Mouse (Mus musculus) layer of hippocampus, postnatal 25 days (tissue): ENCODE data around the gene Mrpl41. TPM values are rescaled to one million over a fixed set of nuclear protein-coding genes. Genes with fewer than 3 reads are reported as not detected.
A peak's percentile ranks its signal among the peaks of the same experiment; 100 is the strongest.
"Not testable (repeated sequence)": the region's sequence is repeated elsewhere in the genome, so short reads cannot be mapped to it uniquely, and the experiment has no call there.

ENCODE experiments used
- DNase-seq, 2 experiments: peaks; one replicate each; pipeline ENCODE4 v3.0.0; 2022; ENCODE audit warnings: mixed read lengths in 2 of 2, low spot score in 1 of 2; ENCODE audit errors: extremely low spot score in 1 of 2
- total RNA-seq, 2 experiments: library from RNA; stranded (reverse); gene quantifications; 2 replicates each; pipeline ENCODE4 v1.2.3; 2021

Gene Mrpl41
- 10 to 100 TPM; 85.3 to 93.5 TPM for total RNA-seq

DNA sequence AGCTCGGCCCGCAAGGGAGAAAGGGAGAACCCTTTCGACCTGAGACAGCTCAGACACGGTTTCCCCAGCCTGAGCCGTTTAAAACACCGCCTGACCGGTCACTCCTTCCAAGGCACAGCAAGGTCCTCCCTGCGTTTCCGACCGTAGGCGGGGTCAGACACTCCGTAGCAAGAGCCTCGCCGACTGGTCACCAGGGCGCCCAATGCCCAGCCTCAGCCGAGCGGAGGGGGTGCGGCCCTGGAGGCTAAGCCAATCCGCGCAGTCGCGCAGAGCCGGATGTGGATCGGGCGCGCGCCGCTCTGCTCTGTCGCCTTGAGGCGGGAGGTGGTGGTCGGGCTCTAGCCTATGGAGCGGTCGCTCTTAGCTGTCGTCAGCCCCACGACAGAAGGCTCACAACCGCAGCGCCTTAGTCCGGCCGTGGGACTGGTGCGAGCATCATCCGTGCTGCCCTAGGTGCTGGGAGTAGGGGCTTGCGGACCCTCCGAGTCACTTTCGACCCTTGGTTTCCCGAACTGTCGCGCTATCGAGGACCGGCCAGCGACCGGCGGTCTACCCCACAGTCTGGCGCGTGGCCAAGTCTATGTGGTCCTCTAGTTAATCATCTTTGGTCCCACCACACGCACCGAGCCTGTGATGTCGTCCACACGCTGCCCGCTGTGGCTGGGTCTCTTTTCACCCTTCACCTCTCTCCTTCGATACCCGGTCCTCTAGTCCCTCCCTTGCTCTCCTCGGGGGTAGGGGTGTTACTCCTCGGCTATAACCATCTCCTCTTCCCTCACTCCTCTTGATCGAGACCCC is at the start of gene Mrpl41:
Gene Mrpl41, minus strand, starts transcription at position 193 of the 798 bp plus-strand sequence.
- peak; percentile 83 to 86 for DNase-seq

DNA sequence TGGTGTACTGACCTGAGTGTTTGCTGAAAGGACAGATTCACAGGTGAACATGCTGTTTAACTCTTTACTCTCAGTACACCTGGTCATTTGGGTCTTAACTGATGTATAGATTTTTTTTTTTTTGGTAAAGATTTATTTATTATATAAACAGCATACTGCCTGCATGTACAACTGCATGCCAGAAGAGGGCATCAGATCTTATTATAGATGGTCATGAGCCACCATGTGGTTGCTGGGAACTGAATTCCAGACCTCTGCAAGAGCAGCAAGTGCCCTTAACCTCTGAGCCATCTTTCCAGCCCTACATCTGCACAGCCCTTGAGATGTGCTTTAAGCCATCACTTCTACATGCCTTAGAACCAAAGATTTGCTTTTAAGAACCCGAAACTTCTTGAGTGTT is 47.8 kb upstream of the Mrpl41 start:
- DNase-seq, result no peak

DNA sequence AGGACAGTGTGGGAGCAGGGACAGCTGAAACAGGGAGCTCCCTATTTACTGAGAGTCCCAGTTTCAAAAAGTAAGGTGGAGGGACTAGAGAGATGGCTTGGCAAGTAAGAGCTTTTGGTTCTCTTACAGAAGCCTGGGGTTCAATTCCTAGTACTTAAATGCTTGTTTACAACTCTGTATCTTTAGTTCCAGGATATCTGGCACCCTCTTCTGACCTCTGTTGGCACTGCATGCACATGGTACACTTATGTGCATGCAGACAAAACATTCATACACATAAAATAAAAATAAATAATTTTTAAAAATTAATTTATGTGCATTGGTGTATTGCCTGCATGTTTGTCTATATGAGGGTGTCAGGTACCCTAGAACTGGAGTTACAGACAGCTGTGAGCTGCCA is 33.4 kb upstream of the Mrpl41 start:
- no peak for DNase-seq

DNA sequence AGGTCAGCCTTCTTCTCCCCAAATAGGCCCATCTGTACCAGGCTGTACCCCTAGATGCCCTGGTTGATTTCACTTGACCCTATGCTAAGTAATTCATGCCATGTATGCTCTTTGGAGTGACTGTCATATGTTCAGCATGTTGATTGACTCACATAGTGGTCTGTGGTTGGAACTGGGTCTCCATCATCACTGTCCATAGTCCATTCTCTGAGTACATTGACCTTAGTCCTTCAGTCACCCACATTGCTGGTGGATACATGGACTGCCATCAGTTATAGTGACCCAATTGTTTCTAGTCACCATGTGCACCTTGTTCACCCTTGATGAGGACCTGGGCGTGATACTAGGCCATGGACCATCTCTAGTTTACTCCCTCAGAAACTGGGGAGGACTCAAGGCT is 31.9 kb upstream of the Mrpl41 start:
- DNase-seq, result no peak

DNA sequence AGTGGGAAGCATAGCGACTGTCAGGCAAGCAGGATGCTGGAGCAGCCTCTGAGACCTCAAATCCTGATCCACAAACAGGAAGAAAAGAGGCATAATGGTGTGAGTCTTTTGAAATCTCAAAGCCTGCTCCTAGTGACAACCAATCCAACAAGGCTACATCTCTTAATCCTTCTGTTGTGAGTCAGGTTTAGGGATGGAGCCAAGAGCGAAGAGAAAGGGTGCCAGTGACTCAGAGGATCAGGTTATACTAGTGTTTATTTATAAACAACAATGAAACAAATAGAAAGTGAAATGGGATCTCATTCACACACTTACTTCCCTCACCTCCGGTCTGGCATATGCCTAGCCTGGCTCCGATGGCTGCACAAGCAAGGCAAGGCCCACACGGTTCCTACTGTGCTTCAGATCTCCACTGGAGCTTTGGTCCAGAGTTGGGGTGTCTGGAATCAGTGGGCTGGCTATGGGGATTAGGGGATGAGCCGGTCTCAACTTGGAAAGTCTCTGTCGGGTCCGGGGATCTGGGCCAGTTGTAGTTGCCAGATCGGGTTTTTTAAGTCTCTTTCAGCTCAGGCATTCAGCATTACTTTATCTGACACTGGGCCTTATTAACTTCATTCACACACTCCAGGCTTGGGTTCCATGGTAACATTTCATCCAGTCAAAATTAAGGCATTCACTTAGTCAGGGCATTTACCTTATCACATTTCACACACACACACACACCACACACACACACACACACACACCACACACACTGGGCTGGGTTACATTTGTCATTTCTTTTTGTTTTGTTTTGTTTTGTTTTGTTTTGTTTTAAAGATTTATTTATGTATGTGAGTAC is 29.3 kb upstream of the Mrpl41 start:
- no peak for DNase-seq

DNA sequence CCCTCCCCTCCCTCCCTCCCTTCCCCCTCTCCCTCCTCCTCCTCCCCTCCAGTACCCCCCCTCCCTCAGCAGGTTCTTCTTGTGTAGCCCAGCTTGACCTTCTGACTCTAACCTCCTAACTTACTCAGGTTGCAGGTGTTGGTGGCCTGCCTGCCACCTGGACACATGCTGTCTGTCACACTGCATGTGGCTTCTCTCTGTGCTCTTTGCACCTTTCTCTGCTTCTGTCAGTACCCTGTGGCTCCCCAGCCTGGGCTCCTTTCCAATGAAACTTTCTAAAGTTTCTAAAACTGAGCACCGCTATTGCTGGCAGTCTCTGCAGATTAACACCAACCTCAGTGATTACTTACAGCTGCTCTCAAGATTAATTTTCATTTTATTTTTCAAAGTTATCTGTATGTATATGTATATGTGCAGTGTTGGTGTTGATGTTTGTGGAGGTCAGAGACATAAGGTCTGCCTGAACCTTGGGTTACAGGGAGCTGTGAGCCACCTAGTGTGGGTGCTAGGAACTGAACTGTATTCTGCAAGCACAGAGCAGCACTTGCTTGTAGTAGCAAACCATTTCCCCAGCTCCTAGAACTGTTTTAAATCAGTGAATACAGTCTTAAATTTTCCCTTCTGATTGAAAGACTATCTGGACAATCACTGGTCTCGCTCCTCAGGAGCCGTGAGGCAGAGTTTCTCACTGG is 25.8 kb upstream of the Mrpl41 start:
- peak in 1 of 2 experiments; percentile 42 for DNase-seq

DNA sequence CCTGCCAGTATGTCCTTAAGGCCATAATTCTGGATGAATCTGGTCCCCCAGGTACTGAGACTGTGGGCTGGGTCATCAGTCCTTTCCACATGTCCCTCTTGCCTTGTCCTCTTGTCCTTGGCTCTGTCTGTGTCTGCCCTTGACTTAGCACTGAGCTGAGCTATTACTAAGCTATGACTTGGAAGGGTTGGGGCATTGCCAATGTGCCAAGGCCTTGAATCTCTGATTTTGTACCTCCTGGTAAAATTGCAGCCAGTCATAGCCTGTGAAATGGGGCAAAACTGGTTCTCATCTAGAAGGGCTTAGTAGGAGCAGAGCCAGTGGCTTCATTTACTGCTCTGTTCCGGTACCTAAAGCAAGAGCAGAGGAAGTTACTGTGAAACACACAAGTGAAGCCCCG is 21.6 kb upstream of the Mrpl41 start:
- no peak for DNase-seq

DNA sequence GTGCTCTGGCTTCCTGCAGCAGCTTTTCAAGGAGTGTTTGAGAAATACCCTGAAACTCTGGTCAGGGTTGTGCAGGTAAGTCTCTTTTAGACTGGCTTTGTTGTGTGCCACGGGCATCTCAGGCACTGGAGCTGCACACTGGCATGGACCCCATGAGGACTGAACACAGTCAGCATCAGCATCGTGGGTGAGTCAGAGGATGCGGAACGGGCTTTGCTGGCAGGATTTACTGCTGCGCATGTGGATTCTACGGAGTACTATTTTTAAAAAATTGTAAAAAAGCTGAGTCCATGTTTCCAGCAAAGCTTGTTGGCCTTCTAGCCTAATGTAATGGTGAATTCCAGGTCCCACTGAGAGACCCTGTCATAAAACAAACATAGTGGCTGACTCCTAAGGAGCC is 20.4 kb upstream of the Mrpl41 start:
- DNase-seq, result no peak

DNA sequence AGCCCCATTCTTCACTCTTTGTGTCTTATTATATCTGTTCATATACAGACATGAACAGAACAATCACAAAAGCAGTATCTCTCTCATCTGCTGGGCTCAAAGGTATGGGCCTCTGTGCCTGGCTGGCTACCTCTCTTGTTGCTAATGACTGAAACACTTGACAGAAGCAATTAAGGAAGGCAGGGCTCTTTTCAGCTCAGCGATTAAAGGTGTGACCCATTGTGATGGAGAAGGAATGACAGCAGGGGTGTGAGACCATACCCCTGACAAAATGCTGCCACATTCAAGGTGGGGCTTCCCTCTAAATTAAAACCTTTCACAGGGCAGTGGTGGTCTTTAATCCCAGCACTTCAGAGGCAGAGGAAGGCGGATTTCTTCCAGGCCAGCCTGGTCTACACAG is 12.9 kb upstream of the Mrpl41 start:
- no peak for DNase-seq

DNA sequence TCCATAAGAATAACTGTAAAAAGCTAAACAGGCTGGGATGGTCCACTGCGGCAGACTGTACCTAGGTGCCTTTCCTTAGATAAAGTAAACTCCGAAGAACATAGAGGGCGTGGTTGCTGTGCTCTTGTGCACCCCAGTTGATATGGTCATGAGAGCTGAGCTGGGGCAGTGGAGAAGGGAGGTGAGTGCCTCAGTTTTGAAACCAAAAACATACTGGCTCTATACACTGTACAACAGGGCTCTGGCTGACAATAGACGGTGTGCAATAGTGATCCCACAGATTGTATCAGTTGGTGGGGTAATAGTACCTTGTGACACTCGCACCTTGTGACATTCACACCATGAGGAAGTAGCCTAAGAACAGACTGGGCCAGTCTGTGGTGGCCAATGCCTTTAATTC is 2.1 kb upstream of the Mrpl41 start:
- no peak for DNase-seq

DNA sequence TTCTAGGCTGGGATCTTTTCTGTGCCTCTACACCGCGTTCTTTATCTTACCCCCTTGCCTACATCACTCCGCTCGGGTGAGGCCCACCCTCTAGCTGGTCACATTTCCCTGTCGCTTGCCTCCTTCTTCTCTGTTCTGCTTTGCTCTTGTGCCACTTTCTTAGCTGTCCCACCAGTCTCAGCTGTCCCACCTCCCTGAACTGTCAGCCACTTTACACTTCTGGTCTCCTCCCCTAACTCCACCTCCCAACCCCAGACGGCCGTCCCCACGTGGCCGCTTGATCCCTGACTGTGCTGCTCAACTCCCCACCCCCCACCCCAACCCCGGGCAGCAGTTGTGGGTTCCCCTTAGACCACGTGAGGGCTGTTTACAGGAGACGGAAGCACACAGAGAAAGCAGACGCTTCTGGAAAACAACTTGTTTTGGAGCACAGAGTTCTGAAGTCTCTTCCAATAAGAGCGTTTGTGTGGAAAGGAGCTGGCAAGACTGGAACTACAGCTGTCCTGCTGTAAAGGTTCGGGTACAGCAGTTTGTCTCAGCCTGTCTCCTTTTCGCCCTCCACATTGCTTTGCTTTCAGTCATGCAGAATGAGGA is 903 bp upstream of the Mrpl41 start, which contains the start of gene Pnpla7:
Gene Pnpla7, plus strand, starts transcription at position 330 of the 594 bp plus-strand sequence.
- DNase-seq, result peak; percentile 27 to 45

DNA sequence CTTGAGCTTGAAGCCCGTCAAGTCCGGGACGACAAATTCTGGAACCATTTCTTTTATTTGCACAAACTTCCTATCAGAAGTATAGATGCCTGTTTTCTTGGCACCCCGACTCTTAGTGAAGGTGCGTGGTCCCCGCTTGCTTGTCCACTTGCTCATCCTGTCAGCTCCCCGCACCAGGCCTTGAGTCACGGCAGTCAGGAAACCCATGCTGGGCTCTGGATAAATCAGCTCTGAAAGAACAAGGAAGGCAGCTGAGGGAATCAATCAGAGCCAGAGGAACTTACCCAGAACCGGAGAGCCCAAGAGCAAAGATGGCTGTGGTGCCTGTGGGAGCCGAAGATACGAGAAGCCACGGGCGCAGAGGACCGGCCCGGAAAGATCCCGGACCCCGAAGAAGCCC is 446 bp downstream of the Mrpl41 start:
- DNase-seq, result peak in 1 of 2 experiments; percentile 18

DNA sequence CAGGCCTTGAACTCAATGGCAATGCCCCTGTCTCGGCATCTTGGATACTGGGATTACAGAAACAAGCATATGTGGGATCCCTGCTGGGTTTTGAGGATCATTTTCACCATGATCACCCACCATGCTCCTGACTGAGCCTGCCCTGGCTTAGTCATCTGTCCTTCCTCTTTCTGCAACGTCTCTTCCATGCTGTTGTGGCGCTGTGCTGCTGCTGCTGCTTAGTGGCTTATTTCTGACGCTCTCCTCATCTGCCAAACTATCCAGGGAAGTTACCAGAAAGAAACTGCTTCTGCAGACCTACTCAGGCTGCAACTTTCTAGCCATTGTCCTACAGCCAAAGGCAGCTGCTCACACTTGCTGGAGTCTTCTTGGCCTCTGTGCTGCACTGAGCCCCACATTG is 4.5 kb downstream of the Mrpl41 start:
- no peak for DNase-seq

DNA sequence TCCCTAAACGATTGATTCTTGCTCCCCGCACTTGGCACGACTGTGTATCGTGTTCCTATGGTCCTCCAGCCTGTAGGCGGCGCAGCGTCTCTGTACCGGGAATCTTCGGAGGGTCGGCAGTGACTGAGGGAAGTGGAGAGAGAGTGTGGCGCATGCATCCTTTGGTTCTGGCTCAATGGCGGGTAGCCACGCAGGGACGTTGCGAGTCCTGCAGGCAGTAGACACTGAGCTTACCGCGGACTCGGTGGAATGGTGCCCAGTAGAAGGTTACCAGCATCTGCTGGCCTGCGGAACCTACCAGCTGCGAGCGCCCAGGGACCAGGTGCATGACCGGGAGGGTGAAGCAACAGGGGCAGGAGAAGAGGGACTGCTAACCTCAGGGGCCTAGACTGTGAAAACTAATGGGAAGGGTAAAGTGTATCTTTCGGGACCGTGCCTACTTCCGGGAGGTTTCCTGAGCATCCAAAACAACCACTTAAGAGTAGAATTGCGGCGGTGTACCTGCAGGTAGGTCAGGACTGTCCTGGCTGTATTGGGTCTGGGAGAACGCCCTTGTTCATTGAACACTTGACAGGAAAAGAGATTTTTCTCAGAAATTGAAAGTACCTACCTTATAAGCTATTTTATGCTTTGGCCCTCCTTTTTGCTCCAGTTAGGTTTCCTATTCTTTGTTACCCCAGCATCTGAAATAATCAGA is 12.4 kb downstream of the Mrpl41 start, which contains the start of gene Dph7:
Gene Dph7, plus strand, starts transcription at position 97 of the 697 bp plus-strand sequence.
- peak; percentile 81 to 93 for DNase-seq

DNA sequence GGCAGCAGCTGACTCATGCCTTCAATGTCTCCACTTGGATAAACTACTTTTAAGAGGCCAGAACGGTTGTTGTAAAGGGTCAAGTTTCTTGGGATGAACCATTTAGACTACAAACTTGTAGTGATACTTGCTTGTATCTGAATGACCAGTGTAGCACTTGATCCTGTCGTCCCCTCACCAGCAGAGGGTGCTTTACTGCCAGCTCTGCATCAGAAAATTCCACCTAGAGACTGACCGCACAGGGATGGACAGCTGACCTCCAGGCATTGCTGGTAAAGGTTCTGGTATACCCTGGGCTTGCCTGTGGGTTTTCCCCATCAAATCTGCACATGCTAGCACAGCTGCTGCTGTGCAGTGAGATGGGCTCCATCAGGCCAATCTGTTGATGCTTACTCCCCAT is 14.0 kb downstream of the Mrpl41 start:
- DNase-seq, result peak in 1 of 2 experiments; percentile 22

DNA sequence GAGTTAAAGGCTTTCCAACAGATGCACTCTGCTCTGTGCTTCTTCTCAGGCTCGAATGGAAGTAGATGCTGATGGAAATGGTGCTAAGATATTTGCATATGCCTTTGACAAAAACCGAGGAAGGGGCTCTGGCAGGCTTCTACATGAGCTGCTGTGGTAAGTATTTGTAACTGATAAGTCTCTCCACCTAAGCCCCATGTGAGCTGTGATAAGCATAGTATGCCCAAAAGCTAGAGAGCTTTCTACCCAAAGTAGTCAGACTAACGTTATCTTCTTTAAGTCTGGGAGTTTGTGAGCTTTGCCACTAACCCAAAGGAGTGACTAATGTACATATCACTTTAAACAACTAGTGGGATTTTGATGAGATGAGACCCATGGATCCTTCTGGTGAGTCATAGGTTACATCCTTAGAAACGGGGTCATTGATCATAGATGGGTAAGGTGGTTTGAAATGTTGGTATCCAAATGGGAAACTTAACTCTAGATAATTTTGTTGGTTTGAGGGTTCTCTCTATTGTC is 22.3 kb downstream of the Mrpl41 start:
- no peak for DNase-seq

DNA sequence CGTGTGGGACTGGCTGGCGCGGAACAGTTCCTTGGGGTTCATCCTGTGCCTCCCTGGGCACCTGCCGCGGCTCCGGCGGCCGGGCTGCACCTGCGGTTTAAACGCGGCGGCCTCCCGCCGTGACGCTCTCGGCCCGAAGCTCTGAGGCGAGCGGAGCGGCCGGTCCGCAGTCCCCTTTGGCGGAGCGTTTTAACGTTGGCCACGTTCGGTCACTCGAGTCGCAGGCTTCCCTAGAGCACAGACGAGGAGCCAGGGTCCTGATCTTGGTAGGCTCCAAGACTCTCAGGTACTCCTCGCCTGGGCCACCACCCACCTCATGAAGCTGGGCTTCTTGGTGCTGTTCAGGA is 24.7 kb downstream of the Mrpl41 start:
- no peak for DNase-seq

DNA sequence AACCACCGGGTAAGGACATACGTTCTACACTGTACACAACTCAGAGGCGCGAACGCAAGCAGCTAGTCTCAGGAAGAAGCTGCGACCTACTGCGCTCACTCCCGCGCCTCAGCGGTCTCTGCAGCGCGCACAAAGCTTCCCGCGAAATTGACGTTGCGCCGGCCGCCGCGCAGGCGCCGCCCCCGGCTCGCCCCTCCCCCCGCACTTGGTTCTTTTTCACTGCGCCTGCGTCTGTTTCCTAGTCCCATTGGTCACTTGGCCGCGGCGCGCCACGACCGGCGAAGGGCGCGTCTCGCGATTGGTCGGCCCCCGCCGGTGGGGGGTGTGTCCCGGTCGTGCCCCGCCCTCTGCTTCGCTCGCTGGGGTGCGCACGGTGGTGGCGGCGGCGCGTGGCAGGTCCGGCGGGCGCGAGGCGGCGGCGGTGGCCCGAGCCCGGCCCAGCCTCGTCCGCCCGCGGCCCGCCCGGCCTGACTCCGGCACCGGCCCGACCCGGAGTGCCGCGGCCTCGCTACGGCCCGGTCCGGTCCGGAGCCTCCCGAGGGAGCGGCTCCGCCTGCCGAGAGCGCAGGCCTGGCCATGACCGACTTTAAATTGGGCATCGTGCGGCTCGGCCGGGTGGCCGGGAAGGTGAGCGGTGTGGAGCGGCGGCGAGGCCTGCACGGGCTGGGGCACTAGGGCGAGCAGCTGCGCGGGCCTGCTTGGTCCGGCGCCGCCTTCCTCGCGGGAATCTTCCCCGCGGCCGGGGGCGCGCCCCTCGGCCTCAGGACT is 25.3 kb downstream of the Mrpl41 start, which contains the start of gene Zmynd19:
Gene Zmynd19, plus strand, starts transcription at position 372 of the 768 bp plus-strand sequence.
- peak; percentile 98 to 99 for DNase-seq

DNA sequence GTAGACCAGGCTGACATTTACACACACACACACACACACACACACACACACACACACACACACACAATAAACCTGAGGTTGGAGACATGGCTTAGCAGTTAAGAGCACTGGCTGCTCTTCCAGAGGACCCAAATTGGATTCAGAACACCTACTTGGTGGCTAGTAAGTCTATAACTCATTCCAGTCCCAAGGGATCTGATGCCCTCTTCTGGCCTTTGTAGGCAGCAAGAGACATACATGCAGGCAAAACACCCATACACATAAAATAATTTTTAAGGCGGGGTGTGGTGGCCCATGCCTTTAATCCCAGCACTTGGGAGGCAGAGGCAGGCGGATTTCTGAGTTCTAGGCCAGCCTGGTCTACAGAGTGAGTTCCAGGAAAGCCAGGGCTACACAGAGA is 30.6 kb downstream of the Mrpl41 start:
- not testable (repeated sequence) for DNase-seq
